Mouse (Mus musculus): Measurements from ENCODE around the gene Lipm. TPM values are rescaled to one million over a fixed set of nuclear protein-coding genes. Genes with fewer than 3 reads are reported as not detected.

The Lipm gene
- total and polyA plus RNA-seq, 2 experiments from 2014 or later: 0.05 to 0.38 TPM

GRCm38 (mm10) chr19:34119102-34119501, 18.4 kb downstream of the Lipm start:
- no peak overlapping the region for H3K27ac ChIP-seq (ENCODE audit: low read depth, low read length)
- 73% methylated on average over 1 of the region's 1 CpGs for WGBS
- no peaks in the 10 kb centered on the region for H3K9me3 ChIP-seq (ENCODE audit: low read length)
- no peak for TF ChIP-seq CTCF (IDR thresholded peaks at IDR 0.05)
- H3K36me3 ChIP-seq (ENCODE audit: insufficient read depth, low read length): no peaks in the 10 kb centered on the region
- no peak overlapping the region for H3K4me2 ChIP-seq (ENCODE audit: low read depth, low read length, poor library complexity, severe bottlenecking)
- no peaks in the 10 kb centered on the region for H3K4me1 ChIP-seq (ENCODE audit: insufficient read depth, low read length)
- DNase-seq (ENCODE audit: low spot score) (no peak), ATAC-seq (ENCODE audit: low FRiP score) (no peak)
- no peak overlapping the region for H3K9ac ChIP-seq (replicated peaks; ENCODE audit: low read length, poor library complexity, severe bottlenecking)
- no peak overlapping the region for H3K4me3 ChIP-seq (ENCODE audit: low read depth, low read length)
- no peaks in the 10 kb centered on the region for H3K27me3 ChIP-seq (ENCODE audit: insufficient read depth, low read length)

GRCm38 (mm10) chr19:34119653-34120052, 18.9 kb downstream of the Lipm start:
- Histone ChIP-seq H3K27me3 (ENCODE audit: insufficient read depth, low read length) (no peaks in the 10 kb centered on the region), H3K36me3 (ENCODE audit: insufficient read depth, low read length) (no peaks in the 10 kb centered on the region), H3K4me3 (ENCODE audit: low read depth, low read length) (no peak overlapping the region), H3K9me3 (ENCODE audit: low read length) (no peaks in the 10 kb centered on the region), H3K9ac (replicated peaks; ENCODE audit: low read length, poor library complexity, severe bottlenecking) (no peak overlapping the region), H3K27ac (ENCODE audit: low read depth, low read length) (no peak overlapping the region), H3K4me1 (ENCODE audit: insufficient read depth, low read length) (no peaks in the 10 kb centered on the region), H3K4me2 (ENCODE audit: low read depth, low read length, poor library complexity, severe bottlenecking) (no peak overlapping the region)
- no peak for DNase-seq (ENCODE audit: low spot score)
- no peak for ATAC-seq (ENCODE audit: low FRiP score)
- TF ChIP-seq CTCF (IDR thresholded peaks at IDR 0.05): no peak
- WGBS: 87% methylated on average over 4 of the region's 4 CpGs

DNA sequence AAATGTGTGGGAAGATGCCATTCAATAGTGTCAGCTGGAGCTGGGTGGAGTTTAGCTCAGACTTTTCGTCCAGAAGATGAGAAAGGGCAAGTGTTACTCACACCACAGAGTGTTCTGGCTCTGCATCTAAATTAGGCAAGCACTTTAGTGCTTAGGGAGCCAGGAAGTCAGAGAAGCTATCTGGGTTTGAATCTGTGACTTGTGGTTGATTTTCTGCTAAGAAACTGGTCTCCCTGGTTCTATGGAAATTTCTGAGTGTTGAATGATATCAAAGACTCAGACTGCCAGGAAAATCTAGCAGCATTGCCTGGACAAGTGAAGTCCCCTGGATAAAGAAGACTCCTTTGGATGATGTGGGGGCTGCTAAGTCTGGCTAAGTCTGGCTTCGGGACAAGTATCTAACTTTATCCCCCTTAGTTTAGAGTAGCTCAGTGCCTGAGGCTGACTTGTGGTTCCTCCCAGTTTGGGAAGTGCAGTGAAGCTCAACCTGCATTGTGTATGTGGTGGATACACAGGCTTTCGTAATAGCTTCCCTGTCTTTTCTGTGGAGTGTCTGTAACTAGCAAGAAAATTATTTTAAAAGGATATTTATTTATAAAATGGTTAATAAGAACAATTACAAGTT, 19.5 kb downstream of the Lipm start:
- no peak for TF ChIP-seq CTCF (IDR thresholded peaks at IDR 0.05)
- H3K36me3 ChIP-seq (ENCODE audit: insufficient read depth, low read length): no peaks in the 10 kb centered on the region
- no peaks in the 10 kb centered on the region for H3K9me3 ChIP-seq (ENCODE audit: low read length)
- no peaks in the 10 kb centered on the region for H3K27me3 ChIP-seq (ENCODE audit: insufficient read depth, low read length)
- 68% methylated on average over 3 of the region's 3 CpGs for WGBS
- H3K4me1 ChIP-seq (ENCODE audit: insufficient read depth, low read length): no peaks in the 10 kb centered on the region
- H3K27ac ChIP-seq (ENCODE audit: low read depth, low read length): no peak overlapping the region
- no peak for ATAC-seq (ENCODE audit: low FRiP score)
- no peak for DNase-seq (ENCODE audit: low spot score)
- H3K9ac ChIP-seq (replicated peaks; ENCODE audit: low read length, poor library complexity, severe bottlenecking): no peak overlapping the region
- H3K4me2 ChIP-seq (ENCODE audit: low read depth, low read length, poor library complexity, severe bottlenecking): no peak overlapping the region
- H3K4me3 ChIP-seq (ENCODE audit: low read depth, low read length): no peak overlapping the region

DNA sequence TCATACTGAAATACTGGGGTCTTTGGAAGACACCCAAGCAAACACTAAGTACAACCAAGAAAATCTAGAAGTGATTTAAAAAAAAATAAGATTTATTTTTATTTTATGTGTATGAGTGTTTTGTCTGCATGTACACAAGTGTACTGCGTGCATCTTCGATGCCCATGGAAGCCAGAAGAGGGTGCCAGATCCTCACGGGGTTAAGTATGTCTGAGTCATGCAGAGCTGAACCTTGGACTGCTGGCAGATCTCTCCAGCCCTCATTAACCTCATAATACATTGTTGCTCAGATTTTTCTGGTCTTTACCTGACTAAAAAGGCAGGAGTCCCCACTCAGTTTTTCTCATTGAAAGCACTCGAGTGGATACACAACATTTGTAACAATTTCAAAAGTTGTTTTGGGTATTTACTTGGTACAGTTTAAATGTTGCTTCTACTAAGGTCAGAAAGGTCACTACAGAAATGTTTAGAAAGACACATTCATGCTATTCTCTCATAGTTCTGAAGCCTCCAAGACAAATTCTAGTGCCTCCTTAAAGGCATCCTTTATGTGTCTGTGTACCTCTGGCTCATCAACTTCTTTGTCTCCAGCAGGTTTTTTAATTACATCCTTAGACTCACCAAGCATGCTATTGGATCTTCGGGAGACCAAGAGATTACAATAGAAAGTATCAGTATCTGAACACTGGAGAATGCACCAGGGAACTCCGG, 38.1 kb downstream of the Lipm start:
- TF ChIP-seq CTCF (IDR thresholded peaks at IDR 0.05): no peak
- DNase-seq (ENCODE audit: low spot score) (no peak), ATAC-seq (ENCODE audit: low FRiP score) (no peak)
- H3K4me3 ChIP-seq (ENCODE audit: low read depth, low read length): no peak overlapping the region
- 87% methylated on average over 6 of the region's 6 CpGs for WGBS
- no peak overlapping the region for H3K4me2 ChIP-seq (ENCODE audit: low read depth, low read length, poor library complexity, severe bottlenecking)
- no peaks in the 10 kb centered on the region for H3K9me3 ChIP-seq (ENCODE audit: low read length)
- no peak overlapping the region for H3K27ac ChIP-seq (ENCODE audit: low read depth, low read length)
- H3K4me1 ChIP-seq (ENCODE audit: insufficient read depth, low read length): no peaks in the 10 kb centered on the region
- no peaks in the 10 kb centered on the region for H3K36me3 ChIP-seq (ENCODE audit: insufficient read depth, low read length)
- no peak overlapping the region for H3K9ac ChIP-seq (replicated peaks; ENCODE audit: low read length, poor library complexity, severe bottlenecking)
- H3K27me3 ChIP-seq (ENCODE audit: insufficient read depth, low read length): no peaks in the 10 kb centered on the region

- Histone ChIP-seq H3K36me3 (ENCODE audit: insufficient read depth, low read length) (no peaks in the 10 kb centered on the region), H3K9me3 (ENCODE audit: low read length) (no peaks in the 10 kb centered on the region), H3K4me2 (ENCODE audit: low read depth, low read length, poor library complexity, severe bottlenecking) (no peak overlapping the region), H3K4me3 (ENCODE audit: low read depth, low read length) (no peak overlapping the region), H3K27ac (ENCODE audit: low read depth, low read length) (no peak overlapping the region), H3K27me3 (ENCODE audit: insufficient read depth, low read length) (no peaks in the 10 kb centered on the region), H3K9ac (replicated peaks; ENCODE audit: low read length, poor library complexity, severe bottlenecking) (no peak overlapping the region), H3K4me1 (ENCODE audit: insufficient read depth, low read length) (no peaks in the 10 kb centered on the region)
- 72% methylated on average over 3 of the region's 3 CpGs for WGBS
- TF ChIP-seq CTCF (IDR thresholded peaks at IDR 0.05): no peak
- no peak for ATAC-seq (ENCODE audit: low FRiP score)
- DNase-seq (ENCODE audit: low spot score): no peak
Observed at GRCm38 (mm10) chr19:34139431-34140046, 38.8 kb downstream of the Lipm start.

DNA sequence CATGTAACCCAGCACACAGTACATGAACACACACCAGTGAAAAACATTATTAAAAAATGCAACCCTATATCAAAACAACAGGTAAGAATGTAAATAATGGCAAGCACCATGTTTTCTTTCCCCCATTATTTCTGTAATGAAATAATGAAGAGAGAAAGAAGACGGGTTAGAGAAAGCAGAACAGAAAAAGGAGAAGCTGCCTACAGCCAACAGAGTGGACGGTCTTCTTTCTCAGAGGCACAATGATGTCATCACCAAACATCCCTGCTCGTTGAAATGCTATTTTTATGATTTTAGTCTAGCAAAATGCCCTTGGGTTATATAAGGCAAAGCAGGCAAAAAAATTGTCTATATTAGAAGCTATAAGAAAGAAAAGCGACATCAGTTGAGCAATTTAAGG, 47.7 kb downstream of the Lipm start:
- no peak for DNase-seq (ENCODE audit: low spot score)
- Histone ChIP-seq H3K4me3 (ENCODE audit: low read depth, low read length) (no peak overlapping the region), H3K9ac (replicated peaks; ENCODE audit: low read length, poor library complexity, severe bottlenecking) (no peak overlapping the region), H3K4me2 (ENCODE audit: low read depth, low read length, poor library complexity, severe bottlenecking) (no peak overlapping the region), H3K27ac (ENCODE audit: low read depth, low read length) (no peak overlapping the region), H3K4me1 (ENCODE audit: insufficient read depth, low read length) (no peaks in the 10 kb centered on the region), H3K9me3 (ENCODE audit: low read length) (no peaks in the 10 kb centered on the region), H3K27me3 (ENCODE audit: insufficient read depth, low read length) (no peaks in the 10 kb centered on the region), H3K36me3 (ENCODE audit: insufficient read depth, low read length) (no peaks in the 10 kb centered on the region)
- no peak for ATAC-seq (ENCODE audit: low FRiP score)
- no peak for TF ChIP-seq CTCF (IDR thresholded peaks at IDR 0.05)
- WGBS: 79% methylated on average over 4 of the region's 4 CpGs
